Mouse (Mus musculus): ENCODE results near the gene Cbfa2t3. TPM values are rescaled to one million over a fixed set of nuclear protein-coding genes. Genes with fewer than 3 reads are reported as not detected.

Cbfa2t3 gene
- polyA plus RNA-seq, 1 experiment from 2014 or later: 6.8 TPM

DNA sequence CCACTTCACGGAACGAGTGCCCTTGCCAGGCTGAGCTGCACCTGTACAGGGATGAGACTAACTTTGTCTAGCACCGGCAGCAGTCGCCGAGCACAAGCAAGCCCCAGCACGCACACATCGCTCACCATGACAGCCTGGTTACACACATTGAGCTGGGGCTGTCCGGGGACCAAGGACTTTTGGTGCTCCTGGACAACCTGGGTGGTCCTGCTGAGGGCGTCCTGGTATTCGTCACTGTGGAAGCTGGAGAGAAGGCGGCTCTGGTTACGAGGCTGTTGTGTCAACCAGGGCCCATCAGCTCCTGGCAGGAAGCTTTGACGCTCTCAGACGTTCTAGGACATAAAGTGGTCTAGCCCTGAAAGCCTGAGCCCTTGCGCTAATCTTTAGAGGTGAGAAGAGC, 118.0 kb downstream of the Cbfa2t3 start:
- H3K4me2 ChIP-seq (ENCODE audit: low read depth, low read length): no peak overlapping the region
- no peak overlapping the region for H3K27ac ChIP-seq (ENCODE audit: low read length)
- no peak overlapping the region for H3K4me3 ChIP-seq (ENCODE audit: low read length)
- WGBS: 19% methylated on average over 14 of the region's 15 CpGs
- H3K9ac ChIP-seq (ENCODE audit: low read length): no peak overlapping the region
- H3K36me3 ChIP-seq (ENCODE audit: control insufficient read depth, insufficient read depth, low read length): no peaks in the 10 kb centered on the region
- no peak for ATAC-seq (ENCODE audit: low read depth)
- peaks cover 10% of the 10 kb centered on the region for H3K4me1 ChIP-seq (replicated peaks; ENCODE audit: control insufficient read depth, insufficient read depth, low read length)
- H3K9me3 ChIP-seq (ENCODE audit: control insufficient read depth, low read length): no peaks in the 10 kb centered on the region
- H3K27me3 ChIP-seq (ENCODE audit: control insufficient read depth, insufficient read depth, low read depth, low read length): no peaks in the 10 kb centered on the region

- Histone ChIP-seq H3K4me2 (ENCODE audit: low read depth, low read length) (no peak overlapping the region), H3K36me3 (ENCODE audit: control insufficient read depth, insufficient read depth, low read length) (no peaks in the 10 kb centered on the region), H3K27me3 (ENCODE audit: control insufficient read depth, insufficient read depth, low read depth, low read length) (no peaks in the 10 kb centered on the region), H3K27ac (ENCODE audit: low read length) (peak overlapping the region; percentile 36), H3K4me1 (replicated peaks; ENCODE audit: control insufficient read depth, insufficient read depth, low read length) (peaks cover 24% of the 10 kb centered on the region), H3K9ac (ENCODE audit: low read length) (no peak overlapping the region), H3K9me3 (ENCODE audit: control insufficient read depth, low read length) (no peaks in the 10 kb centered on the region), H3K4me3 (ENCODE audit: low read length) (no peak overlapping the region)
- 29% methylated on average over 7 of the region's 7 CpGs for WGBS
- peak; percentile 32 for ATAC-seq (ENCODE audit: low read depth)
Measured at GRCm38 (mm10) chr8:122579196-122579595, 119.7 kb downstream of the Cbfa2t3 start.

GRCm38 (mm10) chr8:122577116-122577515, 121.8 kb downstream of the Cbfa2t3 start:
- peaks cover 24% of the 10 kb centered on the region for H3K4me1 ChIP-seq (replicated peaks; ENCODE audit: control insufficient read depth, insufficient read depth, low read length)
- H3K4me2 ChIP-seq (ENCODE audit: low read depth, low read length): peak overlapping the region; percentile 67
- H3K9ac ChIP-seq (ENCODE audit: low read length): peak overlapping the region; percentile 52
- peak overlapping the region; percentile 71 for H3K4me3 ChIP-seq (ENCODE audit: low read length)
- no peaks in the 10 kb centered on the region for H3K9me3 ChIP-seq (ENCODE audit: control insufficient read depth, low read length)
- peaks cover 5% of the 10 kb centered on the region for H3K36me3 ChIP-seq (ENCODE audit: control insufficient read depth, insufficient read depth, low read length)
- H3K27ac ChIP-seq (ENCODE audit: low read length): peak overlapping the region; percentile 33; the same call in 1 of the 2 replicates
- WGBS: 25% methylated on average over 10 of the region's 10 CpGs
- no peaks in the 10 kb centered on the region for H3K27me3 ChIP-seq (ENCODE audit: control insufficient read depth, insufficient read depth, low read depth, low read length)
- peak; percentile 18; the same call in 1 of the 2 replicates for ATAC-seq (ENCODE audit: low read depth)

DNA sequence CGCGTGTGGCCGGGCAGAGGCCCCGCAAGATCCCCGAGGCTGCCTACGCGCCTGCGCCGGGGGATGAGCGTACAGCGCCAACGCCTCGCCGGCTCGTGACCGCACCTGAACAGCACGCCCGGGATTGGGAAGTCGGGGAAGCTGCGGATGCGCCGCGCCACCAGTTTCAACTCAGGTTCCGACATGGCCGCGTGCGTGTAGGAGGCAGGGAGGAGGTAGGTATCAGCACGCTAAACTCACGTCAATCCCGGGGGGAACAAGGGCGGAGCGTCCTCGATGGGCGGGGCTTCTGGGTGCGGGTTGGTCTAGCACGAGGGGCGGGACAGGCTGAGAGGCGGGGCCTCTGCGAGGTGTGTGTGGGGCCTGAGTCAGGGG, 122.3 kb downstream of the Cbfa2t3 start, which contains the start of gene Aprt:
Gene Aprt, minus strand, starts transcription at position 262 of the 375 bp plus-strand sequence.
- WGBS: under 1% methylated on average over 39 of the region's 39 CpGs

GRCm38 (mm10) chr8:122575735-122576647, 122.9 kb downstream of the Cbfa2t3 start:
- Histone ChIP-seq H3K4me3 (ENCODE audit: low read length) (peak overlapping the region; percentile 71), H3K9me3 (ENCODE audit: control insufficient read depth, low read length) (no peaks in the 10 kb centered on the region), H3K36me3 (ENCODE audit: control insufficient read depth, insufficient read depth, low read length) (peaks cover 16% of the 10 kb centered on the region), H3K27me3 (ENCODE audit: control insufficient read depth, insufficient read depth, low read depth, low read length) (no peaks in the 10 kb centered on the region), H3K4me1 (replicated peaks; ENCODE audit: control insufficient read depth, insufficient read depth, low read length) (peaks cover 24% of the 10 kb centered on the region), H3K4me2 (ENCODE audit: low read depth, low read length) (peak overlapping the region; percentile 67), H3K9ac (ENCODE audit: low read length) (peak overlapping the region; percentile 85), H3K27ac (ENCODE audit: low read length) (peak overlapping the region; percentile 68)
- ATAC-seq (ENCODE audit: low read depth): peak; percentile 16
- 12% methylated on average over 21 of the region's 21 CpGs for WGBS

More for the DNA sequence above, 122.3 kb downstream of the Cbfa2t3 start, which contains the start of gene Aprt:
- no peaks in the 10 kb centered on the region for H3K9me3 ChIP-seq (ENCODE audit: control insufficient read depth, low read length)
- peaks cover 10% of the 10 kb centered on the region for H3K36me3 ChIP-seq (ENCODE audit: control insufficient read depth, insufficient read depth, low read length)
- peak within 1 kb of the TSS; percentile 68 for H3K27ac ChIP-seq (ENCODE audit: low read length)
- H3K4me3 ChIP-seq (ENCODE audit: low read length): peak within 1 kb of the TSS; percentile 71
- no peaks in the 10 kb centered on the region for H3K27me3 ChIP-seq (ENCODE audit: control insufficient read depth, insufficient read depth, low read depth, low read length)
- peaks cover 24% of the 10 kb centered on the region for H3K4me1 ChIP-seq (replicated peaks; ENCODE audit: control insufficient read depth, insufficient read depth, low read length)
- peak within 1 kb of the TSS; percentile 85 for H3K9ac ChIP-seq (ENCODE audit: low read length)
- ATAC-seq (ENCODE audit: low read depth): peak; percentile 91
- H3K4me2 ChIP-seq (ENCODE audit: low read depth, low read length): peak within 1 kb of the TSS; percentile 67

GRCm38 (mm10) chr8:122575286-122575685, 123.6 kb downstream of the Cbfa2t3 start:
- H3K27me3 ChIP-seq (ENCODE audit: control insufficient read depth, insufficient read depth, low read depth, low read length): no peaks in the 10 kb centered on the region
- peaks cover 24% of the 10 kb centered on the region for H3K4me1 ChIP-seq (replicated peaks; ENCODE audit: control insufficient read depth, insufficient read depth, low read length)
- no peaks in the 10 kb centered on the region for H3K9me3 ChIP-seq (ENCODE audit: control insufficient read depth, low read length)
- peak overlapping the region; percentile 71 for H3K4me3 ChIP-seq (ENCODE audit: low read length)
- peak overlapping the region; percentile 3; the same call in 1 of the 2 replicates for H3K27ac ChIP-seq (ENCODE audit: low read length)
- H3K36me3 ChIP-seq (ENCODE audit: control insufficient read depth, insufficient read depth, low read length): peaks cover 16% of the 10 kb centered on the region
- no peak overlapping the region for H3K9ac ChIP-seq (ENCODE audit: low read length)
- H3K4me2 ChIP-seq (ENCODE audit: low read depth, low read length): peak overlapping the region; percentile 67
- ATAC-seq (ENCODE audit: low read depth): no peak
- WGBS: 50% methylated on average over 8 of the region's 8 CpGs

Small RNAs within 50 kb of the gene (microRNA-seq; reads per million reads assigned to microRNA genes)
- not detected for gene Mir6396

Other genes with a start within 250 kb of the Cbfa2t3 start
- 1.3 and 1.5 TPM in 2 replicates for gene Snai3, start 238.4 kb downstream of the Cbfa2t3 start, polyA plus RNA-seq (2015; fragmentation: Nextera tagmentation; extraction: Ambion mirVana)
- gene Rnf166, start 223.0 kb downstream of the Cbfa2t3 start, polyA plus RNA-seq (2015; fragmentation: Nextera tagmentation; extraction: Ambion mirVana): 38.1 and 40.1 TPM in 2 replicates
- gene Ctu2, start 223.0 kb downstream of the Cbfa2t3 start, polyA plus RNA-seq (2015; fragmentation: Nextera tagmentation; extraction: Ambion mirVana): 34.7 and 36.9 TPM in 2 replicates
- gene Piezo1, start 147.8 kb downstream of the Cbfa2t3 start, polyA plus RNA-seq (2015; fragmentation: Nextera tagmentation; extraction: Ambion mirVana): 23.3 and 30.0 TPM in 2 replicates
- 39.1 and 41.1 TPM in 2 replicates for gene Cdt1, start 131.1 kb downstream of the Cbfa2t3 start, polyA plus RNA-seq (2015; fragmentation: Nextera tagmentation; extraction: Ambion mirVana)
- 279 and 290 TPM in 2 replicates for gene Aprt, start 122.2 kb downstream of the Cbfa2t3 start, polyA plus RNA-seq (2015; fragmentation: Nextera tagmentation; extraction: Ambion mirVana)
- 15.0 and 15.2 TPM in 2 replicates for gene Galns, start 87.6 kb downstream of the Cbfa2t3 start, polyA plus RNA-seq (2015; fragmentation: Nextera tagmentation; extraction: Ambion mirVana)
- 48.0 and 62.6 TPM in 2 replicates for gene Trappc2l, start 87.5 kb downstream of the Cbfa2t3 start, polyA plus RNA-seq (2015; fragmentation: Nextera tagmentation; extraction: Ambion mirVana)
- not detected in 2 replicates for gene Pabpn1l, start 76.4 kb downstream of the Cbfa2t3 start, polyA plus RNA-seq (2015; fragmentation: Nextera tagmentation; extraction: Ambion mirVana)
- gene Acsf3, start 76.4 kb upstream of the Cbfa2t3 start, polyA plus RNA-seq (2015; fragmentation: Nextera tagmentation; extraction: Ambion mirVana): 17.0 and 17.1 TPM in 2 replicates
- gene Cdh15, start 148.9 kb upstream of the Cbfa2t3 start, polyA plus RNA-seq (2015; fragmentation: Nextera tagmentation; extraction: Ambion mirVana): 0.49 and 1.0 TPM in 2 replicates

All from lung, embryonic 16.5 days (tissue).